Mouse (Mus musculus) retina, postnatal 1 day (tissue): Measurements from ENCODE around the gene Gm13272.
"Not testable (repeated sequence)": the region's sequence is repeated elsewhere in the genome, so short reads cannot be mapped to it uniquely, and the experiment has no call there.

ENCODE experiments used
- DNase-seq: peaks from one replicate; pipeline ENCODE4 v3.0.0-alpha.2; 2012

Gm13272 gene

DNA sequence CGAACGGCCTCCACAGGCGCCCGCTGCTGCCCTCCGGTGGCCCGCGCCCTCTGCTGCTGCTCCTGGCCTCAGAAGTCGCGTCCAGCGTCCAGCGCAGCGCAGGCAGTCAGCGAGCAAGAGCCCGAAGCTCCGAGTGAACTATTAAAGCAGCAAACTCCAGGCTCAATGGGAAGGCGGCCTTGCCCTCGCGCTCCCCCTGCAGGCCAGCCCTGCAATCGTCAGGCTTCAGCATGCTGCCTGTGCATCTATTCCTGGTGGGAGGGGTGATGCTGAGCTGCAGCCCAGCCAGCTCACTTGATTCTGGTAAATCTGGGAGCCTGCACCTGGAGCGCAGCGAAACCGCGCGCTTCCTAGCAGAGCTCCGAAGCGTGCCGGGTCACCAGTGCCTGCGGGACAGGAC, 8.8 kb downstream of the Gm13272 start, which contains the start of gene Gm13277:
Gm13277 (plus strand) TSS at position 231 of the 400 bp plus-strand sequence.
- not testable (repeated sequence) for DNase-seq

- not testable (repeated sequence) for DNase-seq
These were observed 11.6 kb downstream of the Gm13272 start, which contains the start of gene Gm13278 for GRCm38 (mm10) chr4:88791250-88791649. Gene Gm13278, plus strand, starts transcription at chr4:88791550.

DNA sequence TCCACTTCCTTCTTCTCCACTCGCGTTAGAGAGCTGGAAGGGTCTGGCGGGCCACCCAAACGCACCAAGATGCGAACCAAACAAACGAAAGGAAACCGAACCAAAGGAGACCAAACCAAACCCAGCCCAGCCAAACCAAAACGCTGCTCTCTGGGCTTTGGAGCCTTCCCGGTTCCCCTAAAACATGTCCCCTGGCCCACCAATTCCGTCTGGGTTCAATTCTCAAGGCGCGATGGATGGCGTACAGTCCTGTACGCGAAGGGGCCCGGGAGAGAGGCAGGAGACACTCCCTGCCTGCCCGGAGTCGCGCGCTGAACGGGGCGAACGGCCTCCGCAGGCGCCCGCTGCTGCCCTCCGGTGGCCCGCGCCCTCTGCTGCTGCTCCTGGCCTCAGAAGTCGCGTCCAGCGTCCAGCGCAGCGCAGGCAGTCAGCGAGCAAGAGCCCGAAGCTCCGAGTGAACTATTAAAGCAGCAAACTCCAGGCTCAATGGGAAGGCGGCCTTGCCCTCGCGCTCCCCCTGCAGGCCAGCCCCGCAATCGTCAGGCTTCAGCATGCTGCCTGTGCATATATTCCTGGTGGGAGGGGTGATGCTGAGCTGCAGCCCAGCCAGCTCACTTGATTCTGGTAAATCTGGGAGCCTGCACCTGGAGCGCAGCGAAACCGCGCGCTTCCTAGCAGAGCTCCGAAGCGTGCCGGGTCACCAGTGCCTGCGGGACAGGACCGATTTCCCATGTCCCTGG, 14.5 kb downstream of the Gm13272 start, which contains the start of gene Gm13275:
Gm13275 (plus strand) TSS at position 552 of the 740 bp plus-strand sequence.
- not testable (repeated sequence) for DNase-seq

DNA sequence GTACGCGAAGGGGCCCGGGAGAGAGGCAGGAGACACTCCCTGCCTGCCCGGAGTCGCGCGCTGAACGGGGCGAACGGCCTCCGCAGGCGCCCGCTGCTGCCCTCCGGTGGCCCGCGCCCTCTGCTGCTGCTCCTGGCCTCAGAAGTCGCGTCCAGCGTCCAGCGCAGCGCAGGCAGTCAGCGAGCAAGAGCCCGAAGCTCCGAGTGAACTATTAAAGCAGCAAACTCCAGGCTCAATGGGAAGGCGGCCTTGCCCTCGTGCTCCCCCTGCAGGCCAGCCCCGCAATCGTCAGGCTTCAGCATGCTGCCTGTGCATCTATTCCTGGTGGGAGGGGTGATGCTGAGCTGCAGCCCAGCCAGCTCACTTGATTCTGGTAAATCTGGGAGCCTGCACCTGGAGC, 17.4 kb downstream of the Gm13272 start, which contains the start of gene Gm13279:
Gm13279 (plus strand) TSS at position 301 of the 400 bp plus-strand sequence.
- DNase-seq = not testable (repeated sequence)

DNA sequence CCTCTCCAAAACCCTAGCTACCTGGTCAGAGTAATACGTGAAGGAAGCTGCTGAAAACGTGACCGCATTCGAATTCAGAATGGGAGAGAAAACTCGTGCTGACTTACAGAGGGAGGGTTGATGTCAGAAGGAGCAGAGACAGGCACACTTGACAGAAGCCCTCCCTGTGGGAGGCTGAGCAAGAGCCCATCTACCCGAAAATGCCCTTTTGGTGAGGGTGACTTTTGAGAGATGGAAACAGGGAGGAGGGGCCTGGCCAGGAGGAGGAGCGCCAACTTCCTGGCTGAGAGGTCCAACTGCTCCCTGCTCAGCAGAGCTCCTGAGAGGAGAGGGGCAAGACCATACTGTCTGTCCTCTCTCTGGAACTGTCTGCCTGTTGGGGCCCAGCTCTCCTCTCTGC, 19.7 kb downstream of the Gm13272 start, which contains the start of gene Gm13285:
Gm13285 (plus strand) TSS at position 301 of the 400 bp plus-strand sequence.
- DNase-seq = not testable (repeated sequence)

GRCm38 (mm10) chr4:88802954-88803353, 23.3 kb downstream of the Gm13272 start, which contains the start of gene Gm13287:
Gene Gm13287, plus strand, starts transcription at chr4:88803254.
- not testable (repeated sequence) for DNase-seq

- not testable (repeated sequence) for DNase-seq
These were observed 25.6 kb downstream of the Gm13272 start, which contains the start of gene Gm13288 for GRCm38 (mm10) chr4:88805231-88805630. Gene Gm13288, plus strand, starts transcription at chr4:88805531.

- DNase-seq = not testable (repeated sequence)
These were observed 26.1 kb downstream of the Gm13272 start for GRCm38 (mm10) chr4:88805761-88806160.

GRCm38 (mm10) chr4:88815928-88816327, 36.3 kb downstream of the Gm13272 start, which contains the start of gene Ifna7:
Gene Ifna7, plus strand, starts transcription at chr4:88816228.
- no peak for DNase-seq

- DNase-seq = no peak
These were observed 40.0 kb downstream of the Gm13272 start, which contains the start of gene Ifna11 for GRCm38 (mm10) chr4:88819659-88820058. Gene Ifna11, plus strand, starts transcription at chr4:88819959.

DNA sequence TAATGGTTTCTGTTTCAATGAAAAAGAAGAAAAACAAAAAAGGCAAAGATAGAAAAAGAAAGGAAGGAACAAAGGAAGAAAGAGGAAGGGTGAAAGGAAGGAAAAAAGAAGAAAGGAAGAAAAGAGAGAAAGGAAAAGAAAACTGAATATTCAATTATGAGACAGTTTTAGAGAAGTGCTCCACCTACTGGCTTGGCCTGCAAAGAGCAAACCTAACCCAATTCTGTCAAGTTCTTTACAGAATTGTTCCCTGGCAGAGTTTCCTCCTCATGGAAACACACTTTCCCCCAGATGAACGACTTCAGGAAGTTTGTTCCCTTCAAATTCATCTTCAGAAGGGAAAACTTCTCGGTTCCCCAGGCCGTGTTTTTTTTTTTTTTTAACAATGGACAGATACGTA, 43.3 kb downstream of the Gm13272 start:
- DNase-seq = peak; percentile 48

- not testable (repeated sequence) for DNase-seq
These were observed 47.5 kb downstream of the Gm13272 start, which contains the start of gene Ifna6 for GRCm38 (mm10) chr4:88827116-88827515. Gene Ifna6, plus strand, starts transcription at chr4:88827416.
